Mouse (Mus musculus): ENCODE results near the gene Ccdc170. TPM values are rescaled to one million over a fixed set of nuclear protein-coding genes. Genes with fewer than 3 reads are reported as not detected.
A peak's percentile ranks its signal among the peaks of the same experiment; 100 is the strongest.
"Not testable (repeated sequence)": the region's sequence is repeated elsewhere in the genome, so short reads cannot be mapped to it uniquely, and the experiment has no call there.

Gene Ccdc170
- polyA plus RNA-seq (2014; fragmentation: Nextera tagmentation; extraction: Ambion mirVana) = 0.08 and 0.27 TPM in 2 replicates

GRCm38 (mm10) chr10:4482355-4482754 is at the start of gene Ccdc170:
TSS of gene Ccdc170 (plus strand) at chr10:4482502.
- no peak within 1 kb of the TSS for H3K9ac ChIP-seq (replicated peaks; ENCODE audit: low read depth, low read length)
- no peak within 1 kb of the TSS for H3K4me2 ChIP-seq (ENCODE audit: low read depth, low read length)
- 39% methylated on average over 11 of the region's 11 CpGs for WGBS
- no peaks in the 10 kb centered on the region for H3K27me3 ChIP-seq (ENCODE audit: control insufficient read depth, insufficient read depth, low read length)
- H3K4me3 ChIP-seq (ENCODE audit: low read depth, low read length) = no peak within 1 kb of the TSS
- ATAC-seq (ENCODE audit: low read depth) = no peak
- no peaks in the 10 kb centered on the region for H3K9me3 ChIP-seq (ENCODE audit: control insufficient read depth, low read length)
- H3K27ac ChIP-seq (ENCODE audit: low read depth, low read length) = no peak within 1 kb of the TSS
- H3K36me3 ChIP-seq (ENCODE audit: control insufficient read depth, insufficient read depth, low read length) = no peaks in the 10 kb centered on the region
- H3K4me1 ChIP-seq (ENCODE audit: control insufficient read depth, insufficient read depth, low read length) = no peaks in the 10 kb centered on the region

- Histone ChIP-seq H3K9me3 (ENCODE audit: control insufficient read depth, low read length) (no peaks in the 10 kb centered on the region), H3K4me3 (ENCODE audit: low read depth, low read length) (peak overlapping the region; percentile 64), H3K27ac (ENCODE audit: low read depth, low read length) (peak overlapping the region; percentile 80; the same call in 1 of the 2 replicates), H3K4me2 (ENCODE audit: low read depth, low read length) (peak overlapping the region; percentile 62), H3K9ac (replicated peaks; ENCODE audit: low read depth, low read length) (peak overlapping the region; percentile 72), H3K36me3 (ENCODE audit: control insufficient read depth, insufficient read depth, low read length) (no peaks in the 10 kb centered on the region), H3K4me1 (ENCODE audit: control insufficient read depth, insufficient read depth, low read length) (peaks cover 5% of the 10 kb centered on the region; the same call in 1 of the 2 replicates), H3K27me3 (ENCODE audit: control insufficient read depth, insufficient read depth, low read length) (no peaks in the 10 kb centered on the region)
- 12% methylated on average over 19 of the region's 19 CpGs for WGBS
- no peak; the same call in 1 of the 2 replicates for ATAC-seq (ENCODE audit: low read depth)
Observed at GRCm38 (mm10) chr10:4432996-4433755, 49.1 kb upstream of the Ccdc170 start.

GRCm38 (mm10) chr10:4433871-4434270 is 48.4 kb upstream of the Ccdc170 start:
- H3K36me3 ChIP-seq (ENCODE audit: control insufficient read depth, insufficient read depth, low read length); H3K4me3 ChIP-seq (ENCODE audit: low read depth, low read length); H3K9me3 ChIP-seq (ENCODE audit: control insufficient read depth, low read length); H3K4me2 ChIP-seq (ENCODE audit: low read depth, low read length); H3K9ac ChIP-seq (replicated peaks; ENCODE audit: low read depth, low read length); H3K4me1 ChIP-seq (ENCODE audit: control insufficient read depth, insufficient read depth, low read length); H3K27me3 ChIP-seq (ENCODE audit: control insufficient read depth, insufficient read depth, low read length); ATAC-seq (ENCODE audit: low read depth); H3K27ac ChIP-seq (ENCODE audit: low read depth, low read length): not testable (repeated sequence)
- WGBS = 93% methylated on average over 2 of the region's 2 CpGs

- Histone ChIP-seq H3K27me3 (ENCODE audit: control insufficient read depth, insufficient read depth, low read length) (no peaks in the 10 kb centered on the region), H3K9me3 (ENCODE audit: control insufficient read depth, low read length) (no peaks in the 10 kb centered on the region), H3K27ac (ENCODE audit: low read depth, low read length) (no peak overlapping the region), H3K4me2 (ENCODE audit: low read depth, low read length) (no peak overlapping the region), H3K4me1 (ENCODE audit: control insufficient read depth, insufficient read depth, low read length) (peaks cover 5% of the 10 kb centered on the region; the same call in 1 of the 2 replicates), H3K4me3 (ENCODE audit: low read depth, low read length) (no peak overlapping the region), H3K9ac (replicated peaks; ENCODE audit: low read depth, low read length) (no peak overlapping the region), H3K36me3 (ENCODE audit: control insufficient read depth, insufficient read depth, low read length) (0 out of 2 replicates have a peak, but pooled peaks cover 6% of the 10 kb centered on the region)
- 86% methylated on average over 3 of the region's 3 CpGs for WGBS
- ATAC-seq (ENCODE audit: low read depth) = no peak
Observed at GRCm38 (mm10) chr10:4435416-4435815, 46.9 kb upstream of the Ccdc170 start.

GRCm38 (mm10) chr10:4456409-4456808 is 25.9 kb upstream of the Ccdc170 start:
- WGBS = 82% methylated on average over 4 of the region's 4 CpGs
- no peak for ATAC-seq (ENCODE audit: low read depth)
- Histone ChIP-seq H3K9ac (replicated peaks; ENCODE audit: low read depth, low read length) (no peak overlapping the region), H3K4me1 (ENCODE audit: control insufficient read depth, insufficient read depth, low read length) (no peaks in the 10 kb centered on the region), H3K36me3 (ENCODE audit: control insufficient read depth, insufficient read depth, low read length) (peaks cover 9% of the 10 kb centered on the region; the same call in 1 of the 2 replicates), H3K4me2 (ENCODE audit: low read depth, low read length) (no peak overlapping the region), H3K27ac (ENCODE audit: low read depth, low read length) (no peak overlapping the region), H3K4me3 (ENCODE audit: low read depth, low read length) (no peak overlapping the region), H3K9me3 (ENCODE audit: control insufficient read depth, low read length) (no peaks in the 10 kb centered on the region), H3K27me3 (ENCODE audit: control insufficient read depth, insufficient read depth, low read length) (no peaks in the 10 kb centered on the region)

- ATAC-seq (ENCODE audit: low read depth) = no peak
- WGBS = 92% methylated on average over 2 of the region's 2 CpGs
- no peak overlapping the region for H3K27ac ChIP-seq (ENCODE audit: low read depth, low read length)
- no peaks in the 10 kb centered on the region for H3K4me1 ChIP-seq (ENCODE audit: control insufficient read depth, insufficient read depth, low read length)
- H3K9ac ChIP-seq (replicated peaks; ENCODE audit: low read depth, low read length) = no peak overlapping the region
- H3K36me3 ChIP-seq (ENCODE audit: control insufficient read depth, insufficient read depth, low read length) = peaks cover 7% of the 10 kb centered on the region; the same call in 1 of the 2 replicates
- no peaks in the 10 kb centered on the region for H3K9me3 ChIP-seq (ENCODE audit: control insufficient read depth, low read length)
- H3K4me2 ChIP-seq (ENCODE audit: low read depth, low read length) = no peak overlapping the region
- H3K4me3 ChIP-seq (ENCODE audit: low read depth, low read length) = no peak overlapping the region
- H3K27me3 ChIP-seq (ENCODE audit: control insufficient read depth, insufficient read depth, low read length) = no peaks in the 10 kb centered on the region
Observed at GRCm38 (mm10) chr10:4460201-4460600, 22.1 kb upstream of the Ccdc170 start.

- no peak for ATAC-seq (ENCODE audit: low read depth)
- Histone ChIP-seq H3K9ac (replicated peaks; ENCODE audit: low read depth, low read length) (no peak overlapping the region), H3K27ac (ENCODE audit: low read depth, low read length) (no peak overlapping the region), H3K4me3 (ENCODE audit: low read depth, low read length) (no peak overlapping the region), H3K4me1 (ENCODE audit: control insufficient read depth, insufficient read depth, low read length) (no peaks in the 10 kb centered on the region), H3K9me3 (ENCODE audit: control insufficient read depth, low read length) (no peaks in the 10 kb centered on the region), H3K4me2 (ENCODE audit: low read depth, low read length) (no peak overlapping the region), H3K36me3 (ENCODE audit: control insufficient read depth, insufficient read depth, low read length) (no peaks in the 10 kb centered on the region), H3K27me3 (ENCODE audit: control insufficient read depth, insufficient read depth, low read length) (no peaks in the 10 kb centered on the region)
- 87% methylated on average over 7 of the region's 7 CpGs for WGBS
Observed at GRCm38 (mm10) chr10:4465799-4466198, 16.5 kb upstream of the Ccdc170 start.

GRCm38 (mm10) chr10:4469406-4469805 is 12.9 kb upstream of the Ccdc170 start:
- no peak overlapping the region for H3K4me3 ChIP-seq (ENCODE audit: low read depth, low read length)
- no peak for ATAC-seq (ENCODE audit: low read depth)
- no peak overlapping the region for H3K27ac ChIP-seq (ENCODE audit: low read depth, low read length)
- 83% methylated on average over 3 of the region's 3 CpGs for WGBS
- no peaks in the 10 kb centered on the region for H3K4me1 ChIP-seq (ENCODE audit: control insufficient read depth, insufficient read depth, low read length)
- no peak overlapping the region for H3K9ac ChIP-seq (replicated peaks; ENCODE audit: low read depth, low read length)
- H3K9me3 ChIP-seq (ENCODE audit: control insufficient read depth, low read length) = no peaks in the 10 kb centered on the region
- no peak overlapping the region for H3K4me2 ChIP-seq (ENCODE audit: low read depth, low read length)
- no peaks in the 10 kb centered on the region for H3K27me3 ChIP-seq (ENCODE audit: control insufficient read depth, insufficient read depth, low read length)
- H3K36me3 ChIP-seq (ENCODE audit: control insufficient read depth, insufficient read depth, low read length) = no peaks in the 10 kb centered on the region

GRCm38 (mm10) chr10:4473591-4473993 is 8.7 kb upstream of the Ccdc170 start:
- Histone ChIP-seq H3K4me1 (ENCODE audit: control insufficient read depth, insufficient read depth, low read length) (no peaks in the 10 kb centered on the region), H3K4me3 (ENCODE audit: low read depth, low read length) (no peak overlapping the region), H3K27me3 (ENCODE audit: control insufficient read depth, insufficient read depth, low read length) (no peaks in the 10 kb centered on the region), H3K9ac (replicated peaks; ENCODE audit: low read depth, low read length) (no peak overlapping the region), H3K36me3 (ENCODE audit: control insufficient read depth, insufficient read depth, low read length) (no peaks in the 10 kb centered on the region), H3K4me2 (ENCODE audit: low read depth, low read length) (no peak overlapping the region), H3K9me3 (ENCODE audit: control insufficient read depth, low read length) (no peaks in the 10 kb centered on the region), H3K27ac (ENCODE audit: low read depth, low read length) (no peak overlapping the region)
- WGBS = 94% methylated on average over 11 of the region's 11 CpGs
- ATAC-seq (ENCODE audit: low read depth) = no peak
